In the genomic region with DNA sequence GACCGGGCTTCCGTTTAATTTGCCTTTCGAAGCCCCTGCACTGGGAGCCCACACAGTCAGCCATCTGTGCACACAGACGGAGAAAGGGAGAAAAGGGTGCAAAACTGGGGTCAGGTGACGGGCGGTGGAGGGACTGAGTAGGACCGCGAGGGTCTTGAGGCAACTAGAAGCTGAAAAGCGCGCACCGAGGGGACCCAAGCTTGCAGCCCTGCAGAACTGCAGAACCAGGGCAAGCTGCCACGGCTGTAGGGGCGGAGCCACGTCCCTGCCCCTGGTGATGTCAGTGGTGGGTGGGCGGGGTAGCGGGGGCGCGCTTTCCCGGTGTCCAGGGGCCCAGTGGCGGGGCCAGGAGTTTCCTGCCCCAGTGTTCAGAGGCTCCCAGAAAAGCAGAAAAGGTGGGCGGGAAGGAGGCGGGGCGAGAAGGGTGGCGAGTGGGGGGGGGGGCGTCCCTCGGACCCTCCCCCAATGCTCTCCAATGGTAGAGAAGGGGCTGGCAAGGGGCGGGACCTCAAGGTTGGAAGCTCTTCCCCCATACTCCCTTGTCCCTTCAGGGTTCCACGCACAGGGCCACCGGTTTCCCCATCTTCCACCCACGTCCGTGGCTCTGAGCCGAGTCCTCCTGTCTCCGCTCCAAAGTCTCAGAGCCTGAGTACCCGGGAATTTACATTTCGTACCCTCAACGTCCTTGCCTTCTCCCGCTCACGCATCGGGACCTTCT, we compare ENCODE assay signal across 8 mouse cellular contexts. TPM values are rescaled to one million over a fixed set of nuclear protein-coding genes. Genes with fewer than 3 reads are reported as not detected.
A peak's percentile ranks its signal among the peaks of the same experiment; 100 is the strongest.
DNase-seq lines count a peak whose midpoint lies in the region; ATAC-seq lines count a peak whose summit lies in the region.

No protein-coding gene starts in this region.

- H3K4me3 ChIP-seq in erythroblast, embryonic 14.5 days (replicated peaks) = peak overlapping the region; percentile 4
- peak overlapping the region; percentile 37 for H3K4me3 ChIP-seq in stomach, embryonic 14.5 days (ENCODE audit: low read depth, low read length)

- no peaks in the 10 kb centered on the region for H3K4me1 ChIP-seq in erythroblast, embryonic 14.5 days (ENCODE audit: control insufficient read depth)
- peaks cover 13% of the 10 kb centered on the region; the same call in 1 of the 2 replicates for H3K4me1 ChIP-seq in stomach, embryonic 14.5 days (ENCODE audit: control insufficient read depth, insufficient read depth, low read length)

- no peaks in the 10 kb centered on the region for H3K36me3 ChIP-seq in erythroblast, embryonic 14.5 days (ENCODE audit: control insufficient read depth)
- no peaks in the 10 kb centered on the region for H3K36me3 ChIP-seq in stomach, embryonic 14.5 days (ENCODE audit: control insufficient read depth, insufficient read depth, low read length)

- H3K9me3 ChIP-seq in erythroblast, embryonic 14.5 days (ENCODE audit: control insufficient read depth, low read length) = no peaks in the 10 kb centered on the region
- H3K9me3 ChIP-seq in stomach, embryonic 14.5 days (ENCODE audit: control insufficient read depth, low read depth, low read length) = no peaks in the 10 kb centered on the region

- ATAC-seq in erythroblast, adult 5-6 weeks (replicated peaks; ENCODE audit: low FRiP score, poor library complexity, severe bottlenecking) = no peak
- ATAC-seq in CD4-positive, CD25-positive, alpha-beta regulatory T cell, adult 4 months = peak; percentile 32
- peak; percentile 92 for ATAC-seq in stomach, embryonic 14.5 days (ENCODE audit: insufficient number of reproducible peaks, insufficient read depth, low FRiP score, low read depth)

- DNase-seq in cerebellum, postnatal 14 days = peak; percentile 95 to 96
- peak; percentile 34 to 52 for DNase-seq in frontal cortex, postnatal 14 days (ENCODE audit: low spot score in 2 of 2)
- peak; percentile 78 to 84 for DNase-seq in layer of hippocampus, postnatal 10 days (ENCODE audit: low spot score in 2 of 2)
- DNase-seq in mesoderm, embryonic 11.5 days (ENCODE audit: low read depth, low spot score) = peak; percentile 86

- 0 out of 2 replicates have a peak overlapping the region, but pooled peaks have one; percentile 0 for H3K9ac ChIP-seq in stomach, embryonic 14.5 days (replicated peaks; ENCODE audit: low read depth, low read length)

- peaks cover 62% of the 10 kb centered on the region for H3K27me3 ChIP-seq in erythroblast, embryonic 14.5 days (ENCODE audit: control insufficient read depth)
- H3K27me3 ChIP-seq in stomach, embryonic 14.5 days (ENCODE audit: control insufficient read depth, insufficient read depth, low read length) = peaks cover 19% of the 10 kb centered on the region; the same call in 1 of the 2 replicates

- H3K4me2 ChIP-seq in stomach, embryonic 14.5 days (replicated peaks; ENCODE audit: low read depth, low read length) = peak overlapping the region; percentile 62

- no peak overlapping the region for H3K27ac ChIP-seq in stomach, embryonic 14.5 days (ENCODE audit: low read length)

- WGBS in stomach, embryonic 14.5 days = 1% methylated on average over 37 of the region's 39 CpGs

RNA-seq across cellular contexts. Expression of a gene that starts 1.1 kb away (rescaled TPM):
- polyA plus RNA-seq in erythroblast, embryonic 14.5 days (2012) = 0.14 and 0.18 TPM in 2 replicates
- total RNA-seq in erythroblast, adult 5-6 weeks (2015; ENCODE audit: low replicate concordance) = not detected in 2 replicates
- total RNA-seq in erythroblast, adult 5-6 weeks (2017; ENCODE audit: low replicate concordance) = not detected in 2 replicates
- 10 to 100 TPM; 56.1 to 63.6 TPM for polyA plus RNA-seq in CD4-positive, CD25-positive, alpha-beta regulatory T cell, adult 4 months (2017; shearing (Covaris generic))
- total RNA-seq in layer of hippocampus, postnatal 10 days (2021) = 100 to 1,000 TPM; 134 to 144 TPM
- 1.8 and 1.9 TPM in 2 replicates for polyA plus RNA-seq in stomach, embryonic 14.5 days (2014; fragmentation: Nextera tagmentation; extraction: Ambion mirVana)

Comparison
In these comparisons a context has a peak if more than half of its experiments do, and no peak if none do; other contexts are left out.
1. DNase-seq: peak in every context shown above with its lines; median percentile 96 in cerebellum, postnatal 14 days; 86 in mesoderm, embryonic 11.5 days; 81 in layer of hippocampus, postnatal 10 days; 43 in frontal cortex, postnatal 14 days.
2. RNA of a gene that starts 1.1 kb away (polyA plus RNA-seq): 56.1 to 63.6 TPM in CD4-positive, CD25-positive, alpha-beta regulatory T cell, adult 4 months; 1.8 to 1.9 TPM in stomach, embryonic 14.5 days and 0.14 to 0.18 TPM in erythroblast, embryonic 14.5 days; every median in the first group is over 10 times any median in the second.